In genomic region chr4:129984421-129985061, GRCm38 (mm10) we compare ENCODE assay signal across 9 mouse cellular contexts. TPM values are rescaled to one million over a fixed set of nuclear protein-coding genes. Genes with fewer than 3 reads are reported as not detected.
A peak's percentile ranks its signal among the peaks of the same experiment; 100 is the strongest.
DNase-seq lines count a peak whose midpoint lies in the region; ATAC-seq and TF ChIP-seq lines count a peak whose summit lies in the region.
"Had no signal": no experiment of that assay in that cellular context is flagged by ENCODE, and none has a peak within 500 bp of the region (broad histone marks: within the 10 kb centered on the region; RNA-seq: fewer than 3 reads in every experiment).

Gene Adgrb2, plus strand, starts transcription at chr4:129984870.

- H3K4me3 ChIP-seq in embryonic facial prominence, embryonic 12.5 days: peak within 1 kb of the TSS; percentile 64
- H3K4me3 ChIP-seq in hindbrain, postnatal 0 days (ENCODE audit: low read length): peak within 1 kb of the TSS; percentile 87
- H3K4me3 ChIP-seq in limb, embryonic 14.5 days (replicated peaks; ENCODE audit: low read length): peak within 1 kb of the TSS; percentile 73
- H3K4me3 ChIP-seq in neural tube, embryonic 13.5 days: peak within 1 kb of the TSS; percentile 85

- no peak for TF ChIP-seq CTCF in hindbrain, postnatal 0 days (IDR thresholded peaks at IDR 0.05; ENCODE audit: low read depth)

- DNase-seq in gastrocnemius, postnatal 10 days: peak; percentile 43
- no peak for DNase-seq in gastrocnemius, postnatal 25 days
- peak; percentile 55 for DNase-seq in NIH3T3 (ENCODE audit: low read depth)
- DNase-seq in hindbrain, postnatal 0 days (ENCODE audit: low spot score): peak; percentile 85
- DNase-seq in limb, embryonic 14.5 days (ENCODE audit: low spot score): peak; percentile 41
- no peak for DNase-seq in gastrocnemius, postnatal 36 days

- TF ChIP-seq POLR2A in limb, embryonic 14.5 days (IDR thresholded peaks at IDR 0.05; ENCODE audit: borderline replicate concordance, extremely low read depth, insufficient read depth, insufficient read length): no peak

- H3K27me3 ChIP-seq in embryonic facial prominence, embryonic 12.5 days: peaks cover 76% of the 10 kb centered on the region
- H3K27me3 ChIP-seq in hindbrain, postnatal 0 days (ENCODE audit: insufficient read depth, low read length): no peaks in the 10 kb centered on the region
- H3K27me3 ChIP-seq in limb, embryonic 14.5 days (ENCODE audit: control insufficient read depth, insufficient read depth, low read length): peaks cover 34% of the 10 kb centered on the region
- peaks cover 59% of the 10 kb centered on the region for H3K27me3 ChIP-seq in neural tube, embryonic 13.5 days

- peak within 1 kb of the TSS; percentile 79 for H3K9ac ChIP-seq in embryonic facial prominence, embryonic 12.5 days
- peak within 1 kb of the TSS; percentile 84 for H3K9ac ChIP-seq in hindbrain, postnatal 0 days (replicated peaks; ENCODE audit: low read length)
- peak within 1 kb of the TSS; percentile 78 for H3K9ac ChIP-seq in limb, embryonic 14.5 days (ENCODE audit: low read depth, low read length, severe bottlenecking)
- peak within 1 kb of the TSS; percentile 93 for H3K9ac ChIP-seq in neural tube, embryonic 13.5 days

- no peaks in the 10 kb centered on the region for H3K9me3 ChIP-seq in embryonic facial prominence, embryonic 12.5 days
- no peaks in the 10 kb centered on the region for H3K9me3 ChIP-seq in hindbrain, postnatal 0 days (ENCODE audit: low read length)
- no peaks in the 10 kb centered on the region for H3K9me3 ChIP-seq in limb, embryonic 14.5 days (ENCODE audit: control insufficient read depth, low read length)
- no peaks in the 10 kb centered on the region for H3K9me3 ChIP-seq in neural tube, embryonic 13.5 days

- H3K4me1 ChIP-seq in embryonic facial prominence, embryonic 12.5 days: peaks cover 54% of the 10 kb centered on the region
- peaks cover 49% of the 10 kb centered on the region for H3K4me1 ChIP-seq in hindbrain, postnatal 0 days (ENCODE audit: insufficient read depth, low read length)
- peaks cover 31% of the 10 kb centered on the region for H3K4me1 ChIP-seq in limb, embryonic 14.5 days (ENCODE audit: control insufficient read depth, insufficient read depth, low read length)
- H3K4me1 ChIP-seq in neural tube, embryonic 13.5 days (replicated peaks): peaks cover 79% of the 10 kb centered on the region

- peak within 1 kb of the TSS; percentile 93 for H3K4me2 ChIP-seq in embryonic facial prominence, embryonic 12.5 days (replicated peaks)
- peak within 1 kb of the TSS; percentile 82 for H3K4me2 ChIP-seq in hindbrain, postnatal 0 days (ENCODE audit: low read depth, low read length)
- H3K4me2 ChIP-seq in limb, embryonic 14.5 days (replicated peaks; ENCODE audit: low read depth, low read length, severe bottlenecking): peak within 1 kb of the TSS; percentile 95
- peak within 1 kb of the TSS; percentile 90 for H3K4me2 ChIP-seq in neural tube, embryonic 13.5 days

- ATAC-seq in embryonic facial prominence, embryonic 12.5 days (ENCODE audit: insufficient number of reproducible peaks, insufficient read depth, low FRiP score, low TSS enrichment): no peak
- ATAC-seq in hindbrain, postnatal 0 days: peak; percentile 33
- ATAC-seq in limb, embryonic 14.5 days (ENCODE audit: low FRiP score, low read depth): peak; percentile 39
- ATAC-seq in neural tube, embryonic 13.5 days (ENCODE audit: low read depth): peak; percentile 24; the same call in 1 of the 2 replicates

- no peaks in the 10 kb centered on the region for H3K36me3 ChIP-seq in embryonic facial prominence, embryonic 12.5 days
- H3K36me3 ChIP-seq in hindbrain, postnatal 0 days (ENCODE audit: insufficient read depth, low read length): no peaks in the 10 kb centered on the region
- no peaks in the 10 kb centered on the region for H3K36me3 ChIP-seq in limb, embryonic 14.5 days (ENCODE audit: control insufficient read depth, insufficient read depth, low read length)
- no peaks in the 10 kb centered on the region for H3K36me3 ChIP-seq in neural tube, embryonic 13.5 days

- 0 out of 2 replicates have a peak within 1 kb of the TSS, but pooled peaks have one; percentile 41 for H3K27ac ChIP-seq in embryonic facial prominence, embryonic 12.5 days
- peak within 1 kb of the TSS; percentile 84 for H3K27ac ChIP-seq in hindbrain, postnatal 0 days
- H3K27ac ChIP-seq in limb, embryonic 14.5 days (replicated peaks; ENCODE audit: low read depth, low read length): 0 out of 2 replicates have a peak within 1 kb of the TSS, but pooled peaks have one; percentile 38
- H3K27ac ChIP-seq in neural tube, embryonic 13.5 days (replicated peaks): peak within 1 kb of the TSS; percentile 87
- H3K27ac ChIP-seq: macrophage had no signal

- intact Hi-C loops in gastrocnemius, postnatal 36 days (cut with DNase I): no loop called here

- WGBS in embryonic facial prominence, embryonic 12.5 days: under 1% methylated on average over 56 of the region's 77 CpGs
- WGBS in hindbrain, postnatal 0 days: 7% methylated on average over 66 of the region's 77 CpGs
- WGBS in limb, embryonic 14.5 days: 5% methylated on average over 12 of the region's 77 CpGs
- 1% methylated on average over 38 of the region's 77 CpGs for WGBS in neural tube, embryonic 13.5 days

RNA-seq across cellular contexts. Expression of gene Adgrb2, which starts in this region (rescaled TPM):
- 1 to 10 TPM; 2.5 to 2.6 TPM for total RNA-seq in gastrocnemius, postnatal 10 days (2021)
- total RNA-seq in gastrocnemius, postnatal 25 days (2021): under 1 TPM; 0.54 to 0.56 TPM
- polyA plus RNA-seq in embryonic facial prominence, embryonic 12.5 days (2016; fragmentation: Nextera tagmentation; extraction: Ambion mirVana): 7.6 and 8.2 TPM in 2 replicates
- total RNA-seq in hindbrain, postnatal 0 days (2014; rRNA removed): 306 and 313 TPM in 2 replicates
- 14.3 and 15.9 TPM in 2 replicates for polyA plus RNA-seq in hindbrain, postnatal 0 days (2015; fragmentation: Nextera tagmentation; extraction: Ambion mirVana)
- polyA plus RNA-seq in limb, embryonic 14.5 days (2012; rRNA removed): 52.3 and 73.4 TPM in 2 replicates
- 7.2 and 9.2 TPM in 2 replicates for polyA plus RNA-seq in limb, embryonic 14.5 days (2014; fragmentation: Nextera tagmentation; extraction: Ambion mirVana)
- polyA plus RNA-seq in neural tube, embryonic 13.5 days (2015; fragmentation: Nextera tagmentation; extraction: Ambion mirVana): 8.1 and 9.3 TPM in 2 replicates
- 1 to 10 TPM in 1 of 2 experiments, under 1 TPM in 1; 0.54 to 1.2 TPM for total RNA-seq in gastrocnemius, postnatal 36 days (2021)
- polyA plus RNA-seq: macrophage had no signal

Comparison
In these comparisons a context has a peak if more than half of its experiments do, and no peak if none do; other contexts are left out.
1. RNA of gene Adgrb2 (total RNA-seq): 306 to 313 TPM in hindbrain, postnatal 0 days; 2.5 to 2.6 TPM in gastrocnemius, postnatal 10 days, 0.54 to 1.2 TPM in gastrocnemius, postnatal 36 days and 0.54 to 0.56 TPM in gastrocnemius, postnatal 25 days; every median in the first group is over 10 times any median in the second.
2. DNase-seq: peak in gastrocnemius, postnatal 10 days (single experiment), NIH3T3 (single experiment), hindbrain, postnatal 0 days (single experiment) and limb, embryonic 14.5 days (single experiment); none in gastrocnemius, postnatal 25 days (single experiment) and gastrocnemius, postnatal 36 days (0 of 2).
3. Peak in every context shown above with its lines, with median percentiles within 50 percentile points of each other: H3K27ac ChIP-seq, H3K4me2 ChIP-seq, H3K4me3 ChIP-seq and H3K9ac ChIP-seq.